Mouse (Mus musculus) adrenal gland, postnatal 25 days (tissue): ENCODE results near the gene 4921507P07Rik. TPM values are rescaled to one million over a fixed set of nuclear protein-coding genes. Genes with fewer than 3 reads are reported as not detected.
"Not testable (repeated sequence)": the region's sequence is repeated elsewhere in the genome, so short reads cannot be mapped to it uniquely, and the experiment has no call there.

ENCODE experiments used
- DNase-seq: peaks from one replicate; pipeline ENCODE4 v3.0.0; 2021; ENCODE audit warnings: mixed read lengths
- long read RNA-seq: library from polyadenylated mRNA; stranded (forward); transcript quantifications from one replicate; pipeline ENCODE4 v2.0.0, GENCODE M21; 2021
- total RNA-seq: library from RNA; stranded (reverse); gene quantifications from 2 replicates; pipeline ENCODE4 v1.2.3, GENCODE M21; 2021

4921507P07Rik gene
- not detected in 2 replicates for total RNA-seq
- long read RNA-seq, partial matches to known transcripts = 0 of 5 reads
- long read RNA-seq, other reads (novel, unspliced or antisense) = 3 of 5 reads

GRCm38 (mm10) chr6:50596301-50597211 lies at the start of gene 4921507P07Rik:
TSS of gene 4921507P07Rik (minus strand) at chr6:50596632.
- peak; percentile 95 for DNase-seq

DNA sequence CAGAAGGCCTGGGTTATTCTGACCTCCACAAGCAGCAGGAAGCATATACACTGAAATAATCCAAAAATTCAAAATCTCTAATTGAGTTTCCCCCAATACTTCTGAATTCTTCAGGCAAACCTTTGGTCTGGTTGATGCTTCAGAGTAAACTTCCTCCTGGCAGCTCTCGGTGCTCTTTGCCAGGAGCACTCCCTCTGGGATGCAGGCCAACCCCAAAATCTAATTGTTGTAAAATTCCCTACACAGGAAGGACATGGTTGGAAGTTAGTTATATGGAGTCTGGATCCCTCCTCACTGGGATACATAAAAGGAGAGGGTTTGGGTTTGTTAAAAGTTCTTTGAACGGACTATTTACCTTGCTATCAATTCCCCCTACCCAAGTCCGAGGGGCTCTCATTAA lies 48.3 kb upstream of the 4921507P07Rik start:
- no peak for DNase-seq

DNA sequence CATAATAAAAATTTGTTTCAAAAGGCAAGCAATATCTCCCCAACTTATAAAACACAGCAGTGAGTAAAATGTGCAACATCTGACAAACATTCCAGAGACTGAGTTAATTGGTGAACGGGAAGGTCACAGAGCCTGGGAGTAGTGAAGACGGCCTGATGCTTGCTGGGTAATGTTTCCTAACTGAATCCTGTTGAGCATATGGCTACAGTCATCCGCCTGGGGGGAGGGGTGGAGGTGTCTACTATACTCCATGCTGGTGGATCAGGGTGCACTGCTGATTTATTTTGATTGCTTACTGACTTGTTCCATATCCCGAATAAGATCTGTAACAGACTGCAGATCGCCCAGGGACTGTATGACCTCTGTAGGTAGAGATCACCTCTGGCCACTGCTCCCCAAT lies 45.5 kb upstream of the 4921507P07Rik start:
- no peak for DNase-seq

GRCm38 (mm10) chr6:50640377-50640776 lies 43.9 kb upstream of the 4921507P07Rik start:
- no peak for DNase-seq

DNA sequence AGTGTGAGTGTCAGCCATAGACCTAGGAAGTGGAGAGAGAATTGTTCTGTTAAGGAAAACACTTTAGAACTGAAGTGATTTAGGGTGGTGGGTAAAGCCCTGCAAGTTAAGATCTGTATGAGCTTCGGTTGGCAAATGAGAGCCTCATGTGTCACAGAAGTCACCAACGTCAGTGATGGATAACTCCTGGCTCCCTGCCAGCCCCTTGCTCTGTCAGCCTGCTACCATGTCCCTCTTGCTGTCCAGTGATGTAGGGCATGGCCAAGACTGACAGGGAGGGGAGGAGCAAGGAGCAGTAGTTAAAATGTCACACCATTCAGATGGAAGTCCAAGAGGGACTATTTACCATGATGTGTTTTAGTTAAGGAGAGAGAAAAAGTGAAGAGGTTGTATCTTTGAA lies 43.2 kb upstream of the 4921507P07Rik start:
- DNase-seq = peak; percentile 55

- DNase-seq = not testable (repeated sequence)
These were observed 29.7 kb upstream of the 4921507P07Rik start for GRCm38 (mm10) chr6:50626170-50626569.

- DNase-seq = not testable (repeated sequence)
These were observed 21.8 kb upstream of the 4921507P07Rik start for GRCm38 (mm10) chr6:50618273-50618672.

GRCm38 (mm10) chr6:50601620-50602019 lies 5.2 kb upstream of the 4921507P07Rik start:
- DNase-seq = peak; percentile 12

DNA sequence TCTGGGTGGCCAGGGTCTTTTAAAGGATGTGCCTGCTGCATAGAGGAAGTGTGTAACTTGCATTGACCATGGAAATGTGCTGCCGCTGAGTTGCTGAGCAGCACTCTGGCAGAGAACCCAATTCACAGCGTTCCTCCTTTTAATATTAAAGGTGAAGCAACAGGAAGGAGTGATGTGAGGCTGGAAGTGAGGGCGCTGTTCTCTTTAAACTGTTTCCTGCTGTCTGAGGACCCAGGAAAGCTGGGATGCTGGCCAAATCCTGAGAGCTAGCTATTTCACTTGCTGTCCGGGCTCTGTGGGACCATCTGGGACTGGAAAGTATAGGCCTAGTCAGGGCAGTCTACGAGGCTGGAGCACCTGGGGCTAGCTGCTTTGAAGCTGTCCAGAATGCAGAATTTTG lies 2.1 kb upstream of the 4921507P07Rik start:
- peak; percentile 14 for DNase-seq

- DNase-seq = no peak
These were observed 2.1 kb downstream of the 4921507P07Rik start for GRCm38 (mm10) chr6:50594372-50594771.

DNA sequence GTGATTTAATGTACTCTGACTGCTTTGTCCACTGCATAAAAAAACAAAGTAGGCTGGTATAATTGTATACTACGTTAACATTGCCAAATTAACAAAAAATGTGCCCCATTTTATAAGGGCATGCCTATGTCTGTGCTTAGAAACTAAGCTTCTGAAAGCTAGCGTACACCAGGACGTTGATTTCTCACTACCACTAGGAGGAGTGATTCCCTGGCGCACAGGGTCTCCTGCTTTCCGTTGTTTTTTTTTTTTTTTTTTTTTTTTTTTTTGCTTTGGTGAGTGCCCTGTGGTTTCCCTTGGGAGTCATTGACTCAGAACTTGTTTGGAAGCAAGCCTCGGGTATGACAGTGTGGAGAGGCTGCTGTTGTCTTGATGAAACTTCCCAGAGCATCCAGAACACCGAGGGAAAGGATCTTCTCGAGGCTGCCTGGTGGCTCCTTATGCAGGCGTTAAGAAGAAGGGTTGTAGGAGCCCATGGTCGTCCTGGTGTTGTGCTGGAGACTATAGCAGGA lies 3.0 kb downstream of the 4921507P07Rik start:
- no peak for DNase-seq

DNA sequence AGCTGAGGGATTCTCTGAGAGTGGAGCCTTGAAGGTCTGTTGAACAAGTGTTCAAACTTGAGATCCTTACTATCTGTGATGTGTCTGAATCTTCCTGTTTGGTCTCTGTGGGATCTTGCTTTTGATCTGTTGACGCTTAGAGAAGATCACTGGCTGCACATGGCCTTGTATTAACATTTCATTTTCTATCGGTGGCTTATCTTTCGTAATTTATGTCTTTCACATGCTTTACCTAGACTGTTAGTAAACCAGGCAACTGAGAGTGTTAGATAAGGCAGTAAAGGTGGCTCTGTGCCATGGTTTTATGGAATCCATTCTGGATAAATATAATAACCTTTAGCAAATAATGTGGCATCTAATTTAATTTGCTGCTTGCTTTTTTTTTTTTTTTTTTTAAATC lies 6.2 kb downstream of the 4921507P07Rik start:
- no peak for DNase-seq

DNA sequence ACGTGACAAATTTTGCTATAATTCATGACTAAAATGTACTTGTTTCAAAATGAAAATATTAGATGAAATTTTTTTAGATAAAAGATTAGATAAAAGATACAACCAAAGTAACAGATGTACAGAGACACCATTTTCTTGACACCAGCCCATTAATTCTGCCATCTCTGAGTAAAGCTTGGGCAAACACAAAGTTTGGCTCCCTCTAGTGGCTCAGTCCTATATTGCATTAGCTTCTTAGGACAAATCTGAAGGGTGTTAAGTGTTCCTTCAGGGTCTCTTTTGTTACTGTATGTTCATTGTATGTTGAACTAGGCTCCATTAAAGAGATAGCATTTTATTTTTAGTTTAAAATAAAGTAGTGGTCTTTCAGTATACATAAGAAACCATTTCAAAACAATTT lies 8.2 kb downstream of the 4921507P07Rik start:
- DNase-seq = no peak

DNA sequence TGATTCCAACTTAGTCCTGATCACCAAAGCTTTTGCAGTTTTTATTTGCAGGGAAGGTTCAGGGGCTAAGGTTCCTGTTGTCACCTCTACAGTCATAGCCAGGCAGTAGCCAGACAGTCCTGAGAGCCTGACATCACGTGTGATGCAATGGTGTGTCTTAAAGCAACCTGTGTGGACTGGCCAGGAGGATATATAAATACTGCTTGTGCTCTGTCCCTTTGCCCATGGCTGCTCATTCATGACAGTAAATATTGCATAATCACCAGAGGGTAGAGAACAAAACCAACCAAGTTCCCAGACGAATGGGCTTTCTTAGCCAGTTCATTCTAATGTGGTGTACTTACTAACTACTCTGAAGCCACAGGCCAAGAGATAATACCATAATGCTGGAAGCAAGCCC lies 9.0 kb downstream of the 4921507P07Rik start:
- DNase-seq = no peak

DNA sequence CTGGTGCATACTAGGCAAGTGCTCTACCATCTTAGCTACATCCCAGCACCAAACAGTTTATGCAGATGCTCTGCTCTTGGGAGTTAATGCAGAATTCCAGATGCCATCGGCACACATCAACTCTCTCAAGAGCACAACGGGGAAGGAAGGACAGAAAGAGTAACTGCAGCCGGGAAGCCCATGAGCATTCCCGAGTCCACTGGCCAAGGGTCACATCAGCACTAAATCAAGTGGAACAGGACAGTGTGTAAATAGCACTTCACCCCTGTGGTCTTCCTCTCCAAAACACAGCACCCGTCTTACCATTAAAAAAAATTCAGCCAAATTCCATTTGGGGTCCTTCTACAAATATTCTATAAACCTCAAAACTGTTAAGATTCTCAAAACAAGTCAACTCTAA lies 10.1 kb downstream of the 4921507P07Rik start:
- DNase-seq = no peak

DNA sequence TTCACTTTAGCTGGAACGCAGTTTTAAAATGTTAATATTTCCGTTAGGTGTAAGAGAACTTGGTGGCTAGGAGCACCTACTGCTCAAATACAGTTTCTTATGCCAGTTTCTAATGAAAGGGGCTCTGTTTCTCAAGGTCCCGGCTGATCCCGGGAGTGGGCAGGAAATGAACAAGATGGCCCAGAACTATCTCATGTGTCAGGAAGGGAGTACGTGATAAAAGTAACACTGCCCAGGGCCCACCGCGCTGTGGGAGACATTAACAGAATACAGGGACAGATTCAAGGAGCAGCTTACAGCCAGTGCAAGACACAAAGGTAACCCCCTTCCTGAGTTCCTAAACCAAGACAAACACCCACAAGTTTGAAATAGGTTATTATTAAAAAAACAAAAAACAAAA lies 10.7 kb downstream of the 4921507P07Rik start:
- DNase-seq = no peak

DNA sequence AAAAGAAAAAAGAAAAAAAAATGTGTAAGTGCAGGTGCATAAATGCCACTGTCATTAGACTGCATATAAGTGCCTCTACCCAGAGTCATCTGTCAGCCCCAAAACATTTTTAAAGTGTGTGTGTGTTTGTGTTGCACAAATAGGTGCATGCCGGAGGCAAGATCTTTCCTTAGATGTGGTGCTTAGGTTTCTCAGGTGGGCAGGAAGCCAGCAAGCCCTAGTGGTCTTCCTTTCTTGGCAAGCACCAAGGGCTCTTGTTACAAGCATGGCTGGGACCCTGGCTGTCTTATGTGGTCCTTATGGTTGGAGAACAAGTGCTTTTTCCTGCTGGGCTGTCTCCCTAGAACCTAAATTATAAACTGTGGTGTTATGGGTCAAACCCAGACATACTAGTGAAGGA lies 24.8 kb downstream of the 4921507P07Rik start:
- DNase-seq = no peak

DNA sequence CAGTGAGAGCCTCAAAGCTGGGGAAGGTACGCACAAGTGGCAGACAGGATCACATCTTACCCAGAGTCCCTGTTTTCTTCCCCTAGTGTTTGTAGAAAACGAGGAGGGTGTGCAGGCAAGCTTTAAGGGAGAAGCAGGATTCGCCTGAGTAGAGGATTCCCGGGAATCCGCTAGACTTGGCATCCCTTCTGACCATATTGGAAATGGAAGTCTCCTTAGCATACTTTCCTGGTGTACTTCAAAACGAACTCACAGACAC lies 29.5 kb downstream of the 4921507P07Rik start:
- DNase-seq = no peak

- peak; percentile 99 for DNase-seq
These were observed 30.1 kb downstream of the 4921507P07Rik start, which contains the start of gene Cycs for GRCm38 (mm10) chr6:50566141-50566996. TSS of gene Cycs (minus strand) at chr6:50566538.

DNA sequence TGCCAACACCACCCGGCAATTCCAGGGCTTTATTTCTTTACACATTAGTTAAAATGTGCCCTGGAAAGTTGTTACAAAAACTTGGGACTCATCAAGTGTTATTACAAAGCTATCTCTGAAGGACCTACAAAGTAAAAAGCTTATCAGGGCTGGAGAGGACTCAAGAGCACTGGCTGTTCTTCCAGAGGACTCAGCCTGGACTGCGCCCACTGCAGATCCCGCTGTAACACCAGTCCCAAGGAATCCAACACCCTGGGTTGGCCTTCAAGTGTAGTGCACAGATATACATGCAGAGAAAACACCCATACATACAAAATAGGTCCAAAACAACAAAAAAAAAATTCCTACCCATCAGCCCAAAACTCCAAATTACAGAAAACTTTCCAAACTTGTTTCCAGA lies 32.8 kb downstream of the 4921507P07Rik start:
- DNase-seq = no peak

DNA sequence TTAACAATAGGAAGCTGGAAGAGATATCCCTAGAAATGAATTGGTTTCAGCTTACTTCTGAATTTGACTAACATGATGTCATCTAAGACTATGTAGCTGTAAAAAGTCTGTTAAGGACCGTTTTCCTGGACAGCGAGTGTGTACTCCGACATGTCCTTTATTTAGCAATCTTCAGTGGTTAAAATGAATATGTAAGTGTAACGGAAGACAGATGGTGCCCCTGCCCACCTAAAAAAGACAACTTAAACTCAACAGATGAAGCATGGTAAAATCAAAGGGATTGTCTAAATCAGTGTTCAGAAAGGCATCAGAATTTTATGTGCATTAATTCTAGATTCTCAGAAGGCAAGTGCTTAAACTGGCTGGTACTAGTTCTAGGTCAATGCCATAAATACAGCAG lies 34.0 kb downstream of the 4921507P07Rik start:
- no peak for DNase-seq

DNA sequence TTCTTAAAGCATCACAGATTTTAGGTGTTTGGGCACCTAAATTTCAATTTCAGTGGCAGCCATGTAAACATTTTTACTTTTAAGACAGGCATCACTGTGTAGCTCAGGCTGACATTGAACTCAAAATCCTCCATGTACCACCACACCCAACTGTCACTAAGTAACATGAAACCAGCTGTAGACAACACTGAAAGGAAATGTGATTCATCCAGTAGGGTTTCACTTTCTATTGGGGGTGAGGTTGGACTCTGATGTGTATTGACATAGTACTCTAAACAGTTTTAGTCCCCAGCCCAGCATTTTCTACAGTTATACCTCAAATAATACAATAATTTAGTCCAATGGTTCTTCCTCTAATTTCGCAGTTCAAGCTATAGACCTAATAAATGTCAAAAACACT lies 35.7 kb downstream of the 4921507P07Rik start:
- no peak for DNase-seq

- DNase-seq = no peak
These were observed 37.6 kb downstream of the 4921507P07Rik start for GRCm38 (mm10) chr6:50558877-50559276.
